Mouse (Mus musculus): ENCODE results near the gene Ccdc153.

DNA sequence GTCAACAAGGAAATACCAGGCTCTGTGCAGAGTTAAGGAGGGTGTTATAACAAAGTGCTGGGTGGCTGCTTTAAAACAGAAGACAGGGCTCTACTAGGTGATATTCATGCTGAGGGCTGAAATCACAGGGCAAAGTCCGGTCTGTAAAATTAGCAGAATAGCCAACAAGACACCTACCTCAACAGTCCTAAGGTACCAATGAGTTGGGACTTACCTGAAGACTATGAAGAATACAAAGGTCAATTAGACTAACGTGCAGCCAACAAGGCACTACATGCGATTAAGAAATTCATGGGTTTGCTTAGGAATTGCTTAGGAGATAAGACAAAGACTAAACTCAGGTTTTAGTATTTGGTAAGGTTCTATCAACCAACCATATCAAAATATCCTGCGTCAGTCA is 31.1 kb upstream of the Ccdc153 start:
- no peak for TF ChIP-seq CTCF (IDR thresholded peaks at IDR 0.05; ENCODE audit: insufficient read depth, low read depth, low read length)
- TF ChIP-seq POLR2A (IDR thresholded peaks at IDR 0.05; ENCODE audit: insufficient read depth, low read depth, low read length): no peak
